Mouse (Mus musculus) limb, embryonic 14.5 days (tissue): Measurements from ENCODE around the gene Prickle1. TPM values are rescaled to one million over a fixed set of nuclear protein-coding genes. Genes with fewer than 3 reads are reported as not detected.
A peak's percentile ranks its signal among the peaks of the same experiment; 100 is the strongest.

ENCODE experiments used
- ATAC-seq: fragments of 200-750 bp; cut with Nextera tagmentation; 2 replicates; pipeline ENCODE4 v1.8.0; 2017; ENCODE audit warnings: low read depth, moderate number of reproducible peaks, moderate TSS enrichment; ENCODE audit not compliant: low FRiP score
- DNase-seq: peaks from one replicate; pipeline ENCODE4 v3.0.0-alpha.2; 2015; ENCODE audit warnings: low spot score
- H3K27ac ChIP-seq: fragments of 300-500 bp; sonication (generic); replicated peaks from 2 replicates; pipeline ENCODE4 v1.5.1; 2014; ENCODE audit warnings: low read depth, mild to moderate bottlenecking, low read length, moderate library complexity, mixed read lengths
- H3K27me3 ChIP-seq: fragments of 300-500 bp; sonication (generic); 2 replicates; pipeline ENCODE4 v1.6.1; 2014; ENCODE audit warnings: low read length, mixed read lengths; ENCODE audit not compliant: control insufficient read depth, insufficient read depth
- H3K36me3 ChIP-seq: fragments of 300-500 bp; sonication (generic); 2 replicates; pipeline ENCODE4 v1.6.1; 2014; ENCODE audit warnings: mild to moderate bottlenecking, low read length, moderate library complexity, mixed read lengths; ENCODE audit not compliant: control insufficient read depth, insufficient read depth
- H3K4me1 ChIP-seq: fragments of 300-500 bp; sonication (generic); 2 replicates; pipeline ENCODE4 v1.6.1; 2014; ENCODE audit warnings: antibody characterized with exemption, low read length, mixed read lengths; ENCODE audit not compliant: control insufficient read depth, insufficient read depth
- H3K4me2 ChIP-seq: fragments of 300-500 bp; sonication (generic); replicated peaks from 2 replicates; pipeline ENCODE4 v1.6.1; 2014; ENCODE audit warnings: low read depth, mild to moderate bottlenecking, low read length, moderate library complexity; ENCODE audit not compliant: severe bottlenecking
- H3K4me3 ChIP-seq: fragments of 300-500 bp; sonication (generic); replicated peaks from 2 replicates; pipeline ENCODE4 v1.5.1; 2014; ENCODE audit warnings: low read length
- H3K9ac ChIP-seq: fragments of 300-500 bp; sonication (generic); 2 replicates; pipeline ENCODE4 v1.6.1; 2014; ENCODE audit warnings: mild to moderate bottlenecking, low read depth, low read length, moderate library complexity; ENCODE audit not compliant: severe bottlenecking
- H3K9me3 ChIP-seq: fragments of 300-500 bp; sonication (generic); 2 replicates; pipeline ENCODE4 v1.6.1; 2016; ENCODE audit warnings: low read length; ENCODE audit not compliant: control insufficient read depth
- POLR2A ChIP-seq: fragments of 200-500 bp; IDR thresholded peaks from 2 replicates; pipeline ENCODE4 v1.8.0; 2012; ENCODE audit warnings: inconsistent platforms, mild to moderate bottlenecking, moderate library complexity, borderline replicate concordance; ENCODE audit not compliant: insufficient read depth, insufficient read length; ENCODE audit errors: extremely low read depth
- WGBS: fragments of 180-500 bp; shearing (Covaris S2); extraction: QIAGEN DNeasy Blood & Tissue Kit; methylation state at CpG from one replicate; pipeline ENCODE4 v1.1.7; 2014; 5-methylcytosine and 5-hydroxymethylcytosine counted together
- polyA plus RNA-seq, 2 experiments: library from polyadenylated mRNA; depleted of rRNA in 1 of 2; stranded (reverse) in 1 of 2; unstranded in 1 of 2; fragments of >200 nt; fragmentation: Nextera tagmentation in 1 of 2; extraction: Ambion mirVana in 1 of 2; gene quantifications; 2 replicates each; pipeline versions ENCODE4 v1.2.1 to v1.2.3; 2012 to 2014

Prickle1 gene
- polyA plus RNA-seq, 2 experiments, result 31.4 to 54.0 TPM

- Histone ChIP-seq H3K9me3 (peaks cover 8% of the 10 kb centered on the region; the same call in 1 of the 2 replicates), H3K4me3 (no peak overlapping the region), H3K36me3 (peaks cover 22% of the 10 kb centered on the region), H3K4me2 (no peak overlapping the region), H3K9ac (no peak overlapping the region), H3K4me1 (peaks cover 18% of the 10 kb centered on the region), H3K27me3 (no peaks in the 10 kb centered on the region), H3K27ac (no peak overlapping the region)
- DNase-seq (no peak), ATAC-seq (no peak)
- TF ChIP-seq POLR2A, result no peak
- 82% methylated on average over 10 of the region's 10 CpGs for WGBS
Measured at GRCm38 (mm10) chr15:93572889-93573288, 22.8 kb downstream of the Prickle1 start.

GRCm38 (mm10) chr15:93570881-93571495, 24.7 kb downstream of the Prickle1 start:
- H3K9ac ChIP-seq, result no peak overlapping the region
- H3K4me3 ChIP-seq, result no peak overlapping the region
- DNase-seq (no peak), ATAC-seq (no peak)
- peaks cover 16% of the 10 kb centered on the region; the same call in 1 of the 2 replicates for H3K36me3 ChIP-seq
- H3K4me2 ChIP-seq, result no peak overlapping the region
- no peak for TF ChIP-seq POLR2A
- H3K27ac ChIP-seq, result no peak overlapping the region
- peaks cover 37% of the 10 kb centered on the region for H3K4me1 ChIP-seq
- no peaks in the 10 kb centered on the region for H3K27me3 ChIP-seq
- H3K9me3 ChIP-seq, result no peaks in the 10 kb centered on the region
- 59% methylated on average over 11 of the region's 11 CpGs for WGBS

- H3K4me3 ChIP-seq, result no peak overlapping the region
- DNase-seq (peak; percentile 51), ATAC-seq (0 out of 2 replicates have a peak, but pooled peaks have one; percentile 32)
- H3K9ac ChIP-seq, result no peak overlapping the region
- TF ChIP-seq POLR2A, result no peak
- no peaks in the 10 kb centered on the region for H3K9me3 ChIP-seq
- no peak overlapping the region for H3K4me2 ChIP-seq
- peak overlapping the region; percentile 16 for H3K27ac ChIP-seq
- 13% methylated on average over 3 of the region's 3 CpGs for WGBS
- no peaks in the 10 kb centered on the region for H3K27me3 ChIP-seq
- H3K36me3 ChIP-seq, result peaks cover 8% of the 10 kb centered on the region; the same call in 1 of the 2 replicates
- H3K4me1 ChIP-seq, result peaks cover 39% of the 10 kb centered on the region
Measured at GRCm38 (mm10) chr15:93568911-93569310, 26.8 kb downstream of the Prickle1 start.

- no peak for TF ChIP-seq POLR2A
- Histone ChIP-seq H3K36me3 (peaks cover 7% of the 10 kb centered on the region; the same call in 1 of the 2 replicates), H3K4me3 (no peak overlapping the region), H3K4me2 (0 out of 2 replicates have a peak overlapping the region, but pooled peaks have one; percentile 3), H3K27ac (no peak overlapping the region; the same call in 1 of the 2 replicates), H3K27me3 (no peaks in the 10 kb centered on the region), H3K4me1 (peaks cover 40% of the 10 kb centered on the region), H3K9ac (no peak overlapping the region), H3K9me3 (no peaks in the 10 kb centered on the region)
- DNase-seq (peak; percentile 57), ATAC-seq (peak; percentile 38; the same call in 1 of the 2 replicates)
- 29% methylated on average over 14 of the region's 14 CpGs for WGBS
Measured at GRCm38 (mm10) chr15:93567546-93568307, 28.0 kb downstream of the Prickle1 start.

GRCm38 (mm10) chr15:93563491-93563890, 32.2 kb downstream of the Prickle1 start:
- Histone ChIP-seq H3K4me1 (peaks cover 31% of the 10 kb centered on the region), H3K27ac (no peak overlapping the region), H3K9me3 (no peaks in the 10 kb centered on the region), H3K27me3 (no peaks in the 10 kb centered on the region), H3K4me2 (no peak overlapping the region), H3K9ac (no peak overlapping the region), H3K4me3 (no peak overlapping the region), H3K36me3 (peaks cover 14% of the 10 kb centered on the region; the same call in 1 of the 2 replicates)
- no peak for DNase-seq
- no peak for TF ChIP-seq POLR2A
- WGBS, result 54% methylated on average over 5 of the region's 5 CpGs
- ATAC-seq, result no peak
